Mouse (Mus musculus) ES-E14 (cell line): Measurements from ENCODE around the gene Nup133.

Experiments used
- CHD2 ChIP-seq: IDR thresholded peaks from 2 replicates; pipeline ENCODE4 v1.6.1; 2014; ENCODE audit warnings: mild to moderate bottlenecking, low read depth, low read length, inconsistent platforms
- HCFC1 ChIP-seq: IDR thresholded peaks from 2 replicates; pipeline ENCODE4 v1.6.1; 2012; ENCODE audit warnings: low read length, inconsistent platforms, borderline replicate concordance; ENCODE audit not compliant: insufficient read depth
- MAFK ChIP-seq: IDR thresholded peaks from 2 replicates; pipeline ENCODE4 v1.6.1; 2014; ENCODE audit warnings: mild to moderate bottlenecking, low read depth, low read length, inconsistent platforms; ENCODE audit not compliant: insufficient read depth
- ZC3H11A ChIP-seq: IDR thresholded peaks from 2 replicates; pipeline ENCODE4 v1.6.1; 2012; ENCODE audit warnings: low read depth, mild to moderate bottlenecking, inconsistent platforms, low read length, borderline replicate concordance
- ZNF384 ChIP-seq: IDR thresholded peaks from 2 replicates; pipeline ENCODE4 v1.6.1; 2012; ENCODE audit warnings: low read depth, low read length, inconsistent platforms

GRCm38 (mm10) chr8:123981674-123982073 lies 32.6 kb upstream of the Nup133 start:
- TF ChIP-seq ZNF384 = no peak
- no peak for TF ChIP-seq MAFK
- TF ChIP-seq HCFC1 = no peak
- no peak for TF ChIP-seq CHD2
- no peak for TF ChIP-seq ZC3H11A
